Mouse (Mus musculus) small intestine, adult 2 months (tissue): Measurements from ENCODE around the gene Mpl. TPM values are rescaled to one million over a fixed set of nuclear protein-coding genes. Genes with fewer than 3 reads are reported as not detected.

Experiments
- H3K27ac ChIP-seq: fragments of 200-500 bp; 2 replicates; pipeline ENCODE4 v1.5.1; 2012; ENCODE audit warnings: low read depth, low read length, control low read depth, inconsistent platforms; ENCODE audit not compliant: insufficient read depth
- H3K27me3 ChIP-seq: fragments of 200-500 bp; 2 replicates; pipeline ENCODE4 v1.6.1; 2012; ENCODE audit warnings: mild to moderate bottlenecking, moderate library complexity, low read length, inconsistent platforms; ENCODE audit not compliant: control insufficient read depth, insufficient read depth
- H3K36me3 ChIP-seq: fragments of 200-500 bp; 2 replicates; pipeline ENCODE4 v1.6.1; 2012; ENCODE audit warnings: mild to moderate bottlenecking, low read length, control low read depth, inconsistent platforms; ENCODE audit not compliant: control insufficient read depth, insufficient read depth
- H3K4me1 ChIP-seq: fragments of 200-500 bp; 2 replicates; pipeline ENCODE4 v1.6.1; 2012; ENCODE audit warnings: low read length, inconsistent platforms, mixed read lengths; ENCODE audit not compliant: control insufficient read depth, insufficient read depth, insufficient read length
- H3K4me3 ChIP-seq: fragments of 200-500 bp; 2 replicates; pipeline ENCODE4 v1.5.1; 2012; ENCODE audit warnings: low read depth, mild to moderate bottlenecking, control low read depth, inconsistent platforms, low read length, moderate library complexity
- CTCF ChIP-seq: fragments of 200-500 bp; IDR thresholded peaks from 2 replicates; pipeline ENCODE4 v1.5.1; 2012; ENCODE audit warnings: low read depth, mild to moderate bottlenecking, control low read depth, inconsistent platforms, low read length, moderate library complexity, mixed read lengths; ENCODE audit not compliant: insufficient replicate concordance, insufficient read length; ENCODE audit errors: extremely low read depth
- POLR2A ChIP-seq: fragments of 200-500 bp; IDR thresholded peaks from 2 replicates; pipeline ENCODE4 v1.6.1; 2012; ENCODE audit warnings: low read depth, mild to moderate bottlenecking, control low read depth, inconsistent platforms, low read length, moderate library complexity
- WGBS: fragments of 180-500 bp; shearing (Covaris S2); methylation state at CpG from one replicate; pipeline ENCODE4 v1.1.7; 2018; 5-methylcytosine and 5-hydroxymethylcytosine counted together
- polyA plus RNA-seq: library from polyadenylated mRNA; depleted of rRNA; stranded (reverse); fragments of >200 nt; gene quantifications from 2 replicates; pipeline ENCODE4 v1.2.3, GENCODE M21; 2012

The Mpl gene
- polyA plus RNA-seq, 1 experiment = 0.08 TPM

- TF ChIP-seq CTCF = no peak
- no peak for TF ChIP-seq POLR2A
- Histone ChIP-seq H3K36me3 (peaks cover 4% of the 10 kb centered on the region), H3K27ac (peak overlapping the region; percentile 59; the same call in 1 of the 2 replicates), H3K4me3 (peak overlapping the region; percentile 45), H3K27me3 (no peaks in the 10 kb centered on the region), H3K4me1 (peaks cover 14% of the 10 kb centered on the region)
- WGBS = 5% methylated on average over 12 of the region's 12 CpGs
Observed at GRCm38 (mm10) chr4:118437829-118438253, 19.5 kb downstream of the Mpl start.

- Histone ChIP-seq H3K36me3 (peaks cover 11% of the 10 kb centered on the region), H3K27me3 (no peaks in the 10 kb centered on the region), H3K4me1 (peaks cover 16% of the 10 kb centered on the region), H3K27ac (peak within 1 kb of the TSS; percentile 59), H3K4me3 (peak within 1 kb of the TSS; percentile 71)
- WGBS = under 1% methylated on average over 67 of the region's 67 CpGs
- no peak for TF ChIP-seq CTCF
- peak; percentile 67; the same call in 1 of the 2 replicates for TF ChIP-seq POLR2A
Observed at GRCm38 (mm10) chr4:118436820-118437603, 20.3 kb downstream of the Mpl start, which contains the start of gene Cdc20. Cdc20 (minus strand) TSS chr4:118437352.

GRCm38 (mm10) chr4:118432332-118432731 is 25.0 kb downstream of the Mpl start:
- Histone ChIP-seq H3K27ac (no peak overlapping the region), H3K36me3 (peaks cover 26% of the 10 kb centered on the region), H3K27me3 (no peaks in the 10 kb centered on the region), H3K4me3 (peak overlapping the region; percentile 24; the same call in 1 of the 2 replicates), H3K4me1 (peaks cover 22% of the 10 kb centered on the region)
- WGBS = 57% methylated on average over 8 of the region's 8 CpGs
- TF ChIP-seq POLR2A (no peak), CTCF (no peak)

GRCm38 (mm10) chr4:118429215-118429895 is 28.0 kb downstream of the Mpl start:
- Histone ChIP-seq H3K4me1 (peaks cover 16% of the 10 kb centered on the region), H3K27me3 (no peaks in the 10 kb centered on the region), H3K27ac (peak overlapping the region; percentile 95), H3K4me3 (peak overlapping the region; percentile 92), H3K36me3 (peaks cover 26% of the 10 kb centered on the region)
- peak; percentile 84; the same call in 1 of the 2 replicates for TF ChIP-seq POLR2A
- TF ChIP-seq CTCF = no peak
- 14% methylated on average over 7 of the region's 7 CpGs for WGBS

GRCm38 (mm10) chr4:118428531-118429214 is 28.6 kb downstream of the Mpl start:
- WGBS = 10% methylated on average over 15 of the region's 15 CpGs
- Histone ChIP-seq H3K4me1 (peaks cover 16% of the 10 kb centered on the region), H3K27ac (peak overlapping the region; percentile 95), H3K27me3 (no peaks in the 10 kb centered on the region), H3K4me3 (peak overlapping the region; percentile 92), H3K36me3 (peaks cover 26% of the 10 kb centered on the region)
- TF ChIP-seq CTCF (no peak), POLR2A (no peak; the same call in 1 of the 2 replicates)

- TF ChIP-seq CTCF (peak; percentile 43; the same call in 1 of the 2 replicates), POLR2A (peak; percentile 69; the same call in 1 of the 2 replicates)
- peak within 1 kb of the TSS; percentile 92 for H3K4me3 ChIP-seq
- WGBS = under 1% methylated on average over 30 of the region's 31 CpGs
Observed at GRCm38 (mm10) chr4:118427768-118428451, 29.4 kb downstream of the Mpl start, which contains the start of gene Elovl1. Elovl1 (plus strand) TSS chr4:118428093.

More at GRCm38 (mm10) chr4:118427768-118428451, 29.4 kb downstream of the Mpl start, which contains the start of gene Elovl1:
- peaks cover 24% of the 10 kb centered on the region for H3K36me3 ChIP-seq
- peaks cover 16% of the 10 kb centered on the region for H3K4me1 ChIP-seq
- peak within 1 kb of the TSS; percentile 95 for H3K27ac ChIP-seq
- H3K27me3 ChIP-seq = no peaks in the 10 kb centered on the region
